Mouse (Mus musculus) heart, embryonic 11.5 days (tissue): ENCODE measurements around the gene Meis2. TPM values are rescaled to one million over a fixed set of nuclear protein-coding genes. Genes with fewer than 3 reads are reported as not detected.

Experiments used
- ATAC-seq: fragments of 200-750 bp; cut with Nextera tagmentation; replicated peaks from 2 replicates; pipeline ENCODE4 v1.8.0; 2017; ENCODE audit warnings: moderate library complexity; ENCODE audit not compliant: insufficient number of reproducible peaks, low FRiP score, low TSS enrichment
- H3K27ac ChIP-seq: fragments of 300-500 bp; sonication (generic); 2 replicates; pipeline ENCODE4 v1.5.1; 2014; ENCODE audit warnings: mild to moderate bottlenecking, low read depth, low read length
- H3K27me3 ChIP-seq: fragments of 300-500 bp; sonication (generic); 2 replicates; pipeline ENCODE4 v1.6.1; 2014; ENCODE audit warnings: mild to moderate bottlenecking, low read length, mixed read lengths; ENCODE audit not compliant: control insufficient read depth, insufficient read depth
- H3K36me3 ChIP-seq: fragments of 300-500 bp; sonication (generic); 2 replicates; pipeline ENCODE4 v1.6.1; 2014; ENCODE audit warnings: mild to moderate bottlenecking, low read length, moderate library complexity, mixed read lengths; ENCODE audit not compliant: control insufficient read depth, insufficient read depth
- H3K4me1 ChIP-seq: fragments of 300-500 bp; sonication (generic); 2 replicates; pipeline ENCODE4 v1.6.1; 2014; ENCODE audit warnings: low read length; ENCODE audit not compliant: control insufficient read depth, insufficient read depth
- H3K4me2 ChIP-seq: fragments of 300-500 bp; sonication (generic); 2 replicates; pipeline ENCODE4 v1.6.1; 2014; ENCODE audit warnings: mild to moderate bottlenecking, moderate library complexity
- H3K4me3 ChIP-seq: fragments of 300-500 bp; sonication (generic); 2 replicates; pipeline ENCODE4 v1.5.1; 2014; ENCODE audit warnings: low read depth, low read length
- H3K9ac ChIP-seq: fragments of 300-500 bp; sonication (generic); 2 replicates; pipeline ENCODE4 v1.6.1; 2014; ENCODE audit warnings: mild to moderate bottlenecking, low read depth, low read length, moderate library complexity
- H3K9me3 ChIP-seq: fragments of 300-500 bp; sonication (generic); replicated peaks from 2 replicates; pipeline ENCODE4 v1.6.1; 2016; ENCODE audit warnings: low read length; ENCODE audit not compliant: control insufficient read depth
- WGBS: fragments of 180-500 bp; shearing (Covaris S2); extraction: QIAGEN DNeasy Blood & Tissue Kit; methylation state at CpG from one replicate; pipeline ENCODE4 v1.1.7; 2014; ENCODE audit not compliant: insufficient replicate concordance; 5-methylcytosine and 5-hydroxymethylcytosine counted together
- polyA plus RNA-seq: library from polyadenylated mRNA; unstranded; fragments of >200 nt; fragmentation: Nextera tagmentation; extraction: Ambion mirVana; gene quantifications from 2 replicates; pipeline ENCODE4 v1.2.1, GENCODE M21; 2014

Gene Meis2
- polyA plus RNA-seq, 1 experiment from 2014 or later: 59.8 TPM

- Histone ChIP-seq H3K4me3 (no peak overlapping the region), H3K9ac (no peak overlapping the region), H3K9me3 (no peaks in the 10 kb centered on the region), H3K27ac (peak overlapping the region; percentile 67; the same call in 1 of the 2 replicates), H3K27me3 (no peaks in the 10 kb centered on the region), H3K4me2 (no peak overlapping the region), H3K36me3 (0 out of 2 replicates have a peak, but pooled peaks cover 2% of the 10 kb centered on the region), H3K4me1 (peaks cover 20% of the 10 kb centered on the region)
- 66% methylated on average over 4 of the region's 4 CpGs for WGBS
- ATAC-seq: no peak
Observed at GRCm38 (mm10) chr2:116021931-116022330, 43.7 kb downstream of the Meis2 start.

- Histone ChIP-seq H3K27me3 (no peaks in the 10 kb centered on the region), H3K36me3 (0 out of 2 replicates have a peak, but pooled peaks cover 2% of the 10 kb centered on the region), H3K4me1 (peaks cover 20% of the 10 kb centered on the region), H3K27ac (peak overlapping the region; percentile 67), H3K4me2 (peak overlapping the region; percentile 49), H3K9me3 (no peaks in the 10 kb centered on the region), H3K9ac (no peak overlapping the region), H3K4me3 (no peak overlapping the region)
- 9% methylated on average over 9 of the region's 9 CpGs for WGBS
- ATAC-seq: 0 out of 2 replicates have a peak, but pooled peaks have one; percentile 46
Observed at GRCm38 (mm10) chr2:116021046-116021445, 44.6 kb downstream of the Meis2 start.

GRCm38 (mm10) chr2:116020451-116020951 lies 45.1 kb downstream of the Meis2 start:
- Histone ChIP-seq H3K4me2 (peak overlapping the region; percentile 49), H3K9ac (no peak overlapping the region), H3K36me3 (peaks cover 4% of the 10 kb centered on the region; the same call in 1 of the 2 replicates), H3K4me3 (no peak overlapping the region), H3K27ac (peak overlapping the region; percentile 67; the same call in 1 of the 2 replicates), H3K4me1 (peaks cover 20% of the 10 kb centered on the region), H3K27me3 (no peaks in the 10 kb centered on the region), H3K9me3 (no peaks in the 10 kb centered on the region)
- WGBS: 35% methylated on average over 5 of the region's 5 CpGs
- no peak for ATAC-seq

GRCm38 (mm10) chr2:116019959-116020358 lies 45.7 kb downstream of the Meis2 start:
- peak overlapping the region; percentile 17; the same call in 1 of the 2 replicates for H3K27ac ChIP-seq
- H3K9me3 ChIP-seq: no peaks in the 10 kb centered on the region
- H3K4me2 ChIP-seq: no peak overlapping the region
- no peak for ATAC-seq
- WGBS: 58% methylated on average over 9 of the region's 9 CpGs
- H3K4me3 ChIP-seq: no peak overlapping the region
- H3K9ac ChIP-seq: no peak overlapping the region
- peaks cover 5% of the 10 kb centered on the region; the same call in 1 of the 2 replicates for H3K36me3 ChIP-seq
- peaks cover 20% of the 10 kb centered on the region for H3K4me1 ChIP-seq
- no peaks in the 10 kb centered on the region for H3K27me3 ChIP-seq

- H3K9me3 ChIP-seq: no peaks in the 10 kb centered on the region
- no peak for ATAC-seq
- no peak overlapping the region for H3K4me3 ChIP-seq
- H3K9ac ChIP-seq: no peak overlapping the region
- H3K27ac ChIP-seq: no peak overlapping the region
- peaks cover 20% of the 10 kb centered on the region for H3K4me1 ChIP-seq
- WGBS: 71% methylated on average over 6 of the region's 6 CpGs
- no peaks in the 10 kb centered on the region for H3K27me3 ChIP-seq
- peaks cover 5% of the 10 kb centered on the region; the same call in 1 of the 2 replicates for H3K36me3 ChIP-seq
- no peak overlapping the region for H3K4me2 ChIP-seq
Observed at GRCm38 (mm10) chr2:116019466-116019794, 46.2 kb downstream of the Meis2 start.

- Histone ChIP-seq H3K27me3 (no peaks in the 10 kb centered on the region), H3K4me1 (peaks cover 20% of the 10 kb centered on the region), H3K9me3 (no peaks in the 10 kb centered on the region), H3K36me3 (peaks cover 5% of the 10 kb centered on the region; the same call in 1 of the 2 replicates), H3K4me3 (no peak overlapping the region), H3K4me2 (no peak overlapping the region), H3K9ac (no peak overlapping the region), H3K27ac (no peak overlapping the region)
- no peak for ATAC-seq
- 69% methylated on average over 10 of the region's 10 CpGs for WGBS
Observed at GRCm38 (mm10) chr2:116018781-116019465, 46.7 kb downstream of the Meis2 start.

- Histone ChIP-seq H3K4me2 (no peak overlapping the region), H3K27me3 (no peaks in the 10 kb centered on the region), H3K4me3 (no peak overlapping the region), H3K9me3 (no peaks in the 10 kb centered on the region), H3K36me3 (peaks cover 5% of the 10 kb centered on the region; the same call in 1 of the 2 replicates), H3K4me1 (peaks cover 9% of the 10 kb centered on the region), H3K9ac (no peak overlapping the region), H3K27ac (no peak overlapping the region)
- ATAC-seq: no peak
- WGBS: 65% methylated on average over 10 of the region's 10 CpGs
Observed at GRCm38 (mm10) chr2:116015520-116015919, 50.1 kb downstream of the Meis2 start.

GRCm38 (mm10) chr2:116010469-116010868 lies 55.2 kb downstream of the Meis2 start:
- Histone ChIP-seq H3K27ac (0 out of 2 replicates have a peak overlapping the region, but pooled peaks have one; percentile 46), H3K27me3 (no peaks in the 10 kb centered on the region), H3K4me2 (peak overlapping the region; percentile 22), H3K9ac (no peak overlapping the region), H3K9me3 (no peaks in the 10 kb centered on the region), H3K4me3 (no peak overlapping the region), H3K36me3 (peaks cover 9% of the 10 kb centered on the region), H3K4me1 (peaks cover 23% of the 10 kb centered on the region)
- no peak for ATAC-seq
- WGBS: 7% methylated on average over 6 of the region's 6 CpGs
